Mouse (Mus musculus): Measurements from ENCODE around the gene Cops8.

Cops8 gene

DNA sequence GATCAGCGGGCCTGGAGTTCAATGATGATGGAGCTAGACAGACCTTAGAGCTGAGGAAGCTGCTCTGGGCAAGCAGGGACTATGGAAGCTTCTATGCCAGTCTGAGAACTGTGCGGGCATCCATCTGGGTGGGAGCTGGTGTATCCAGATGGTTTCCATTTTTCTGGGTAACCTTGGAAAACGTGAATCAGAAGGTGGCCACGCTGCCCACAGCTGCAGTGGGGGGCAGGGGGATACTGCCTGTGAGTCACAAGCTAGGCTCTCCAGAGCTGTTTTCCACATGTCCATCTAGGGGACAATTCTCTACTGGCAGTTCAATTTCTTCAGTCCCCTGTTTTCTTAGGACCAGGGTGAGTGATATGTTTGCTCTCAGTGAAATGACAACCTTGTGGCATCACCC, 49.8 kb downstream of the Cops8 start:
- no peak for DNase-seq

DNA sequence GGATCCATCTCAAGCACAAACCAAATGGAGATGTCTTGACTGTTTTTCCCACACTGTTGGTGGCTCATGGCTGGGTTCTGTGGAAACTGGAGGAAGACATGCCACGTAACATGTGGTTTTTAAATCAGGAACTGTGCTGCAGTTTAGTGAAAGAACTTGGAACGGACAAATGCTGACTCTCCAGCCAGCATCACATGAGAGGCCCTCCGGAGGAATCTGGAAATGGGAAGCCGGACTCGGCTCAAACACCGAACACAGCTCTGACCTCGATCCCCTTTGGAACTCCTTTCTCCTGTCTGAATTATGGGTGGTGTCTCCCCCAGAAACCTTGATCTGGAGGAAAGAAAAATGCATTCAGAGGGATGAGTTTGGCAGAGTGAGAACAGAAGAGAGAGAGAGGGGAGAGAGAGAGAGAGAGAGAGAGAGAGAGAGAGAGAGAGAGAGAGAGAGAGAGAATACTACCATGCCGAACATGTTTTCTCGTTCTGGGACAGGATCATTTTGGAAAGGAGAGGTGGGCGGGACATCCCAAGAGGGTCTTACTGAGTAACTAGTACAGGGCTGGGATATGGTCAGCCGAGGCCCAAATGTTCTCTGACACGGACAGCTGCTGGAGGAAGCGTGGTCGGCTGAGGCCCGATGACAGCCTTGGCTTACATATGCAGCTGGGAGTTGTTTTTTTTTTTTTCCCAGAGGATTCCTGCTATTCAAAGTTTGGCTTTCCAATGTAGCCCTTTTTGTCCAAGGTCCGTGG, 53.9 kb downstream of the Cops8 start:
- no peak for DNase-seq

DNA sequence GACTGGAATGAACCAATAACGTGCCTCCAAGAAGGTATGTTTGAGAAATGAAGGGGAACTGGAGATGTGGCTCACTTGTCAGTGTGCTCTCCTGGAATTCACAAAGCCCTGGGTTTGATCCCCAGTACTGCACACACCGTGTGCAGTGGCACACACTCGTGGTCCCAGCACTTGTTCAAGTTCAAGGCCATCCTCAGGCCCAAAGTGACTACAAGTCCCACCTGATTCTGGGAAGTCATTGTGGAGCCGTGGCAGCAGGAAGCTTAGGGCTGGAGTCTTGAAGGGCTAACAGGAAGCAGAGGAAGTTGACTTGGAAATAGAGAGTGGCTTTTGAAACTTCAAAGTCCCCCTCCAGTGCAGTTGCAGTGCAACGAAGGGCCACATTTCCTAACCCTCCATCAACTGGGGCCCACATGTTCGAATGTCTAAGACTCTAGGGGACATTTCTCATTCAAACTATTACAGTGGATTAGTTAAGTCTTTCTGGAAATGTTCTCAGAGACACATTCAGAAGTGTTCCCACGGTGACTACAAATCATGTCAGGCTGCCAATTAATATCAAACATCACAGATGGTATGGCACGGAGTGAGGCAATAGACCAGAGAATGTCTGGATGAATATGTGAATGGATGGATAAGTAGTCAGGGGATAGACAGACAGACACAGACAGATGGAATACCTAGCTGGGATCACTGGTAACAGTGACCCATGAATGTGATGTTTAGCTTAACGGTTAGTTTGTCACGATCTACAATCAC, 54.7 kb downstream of the Cops8 start:
- DNase-seq, result no peak

- DNase-seq, result no peak
Observed at GRCm38 (mm10) chr1:90658581-90658980, 55.8 kb downstream of the Cops8 start.

DNA sequence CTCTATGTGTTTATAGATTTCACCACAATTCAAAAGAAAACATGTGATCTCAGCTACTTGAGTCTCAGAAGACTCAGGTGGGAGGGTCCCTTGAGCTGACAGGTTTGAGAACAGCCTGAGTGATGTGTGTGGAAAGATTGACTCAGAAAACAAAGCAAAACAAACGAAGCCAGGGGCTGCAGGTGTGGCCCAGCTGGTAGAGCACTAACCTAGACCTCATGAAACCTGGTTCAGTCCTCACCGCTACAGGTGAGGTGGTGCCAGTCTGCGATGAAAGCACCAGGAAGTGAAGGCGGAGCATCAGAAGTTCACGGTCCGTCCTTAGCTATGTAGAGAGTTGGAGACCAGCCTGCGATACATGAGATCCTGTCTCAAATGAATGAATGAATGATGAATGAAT, 57.4 kb downstream of the Cops8 start:
- no peak for DNase-seq

DNA sequence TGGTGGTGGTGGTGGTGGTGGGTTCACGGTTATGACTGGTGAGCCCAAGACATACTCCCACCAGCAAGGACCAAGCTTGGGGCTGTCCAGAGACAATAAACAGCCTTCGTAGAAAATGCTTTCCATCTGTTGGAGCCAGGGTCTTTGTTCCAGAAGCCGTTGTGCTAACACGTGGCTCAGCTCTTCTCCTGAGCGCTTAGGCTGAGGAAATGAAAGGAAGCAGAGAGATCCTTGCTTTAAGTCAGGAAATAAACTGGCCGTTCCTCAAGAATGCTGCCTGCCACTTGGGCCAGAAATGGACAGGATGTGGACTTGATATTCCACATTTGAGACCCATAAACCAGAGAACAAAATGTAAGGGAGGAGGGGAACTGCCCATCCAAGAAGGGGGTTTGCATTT, 59.7 kb downstream of the Cops8 start:
- no peak for DNase-seq
